Mouse (Mus musculus): ENCODE measurements at regions not wholly inside any gene's neighbourhood (a gene's known extent, or its start where the extent isn't known, plus 50 kb on each side); places are given as distances from the start of the nearest gene placed in this dataset.

GRCm38 (mm10) chr4:81762592-81763229, 320.1 kb upstream of the Mpdz start:
- H3K79me2 ChIP-seq (replicated peaks; ENCODE audit: control insufficient read depth, insufficient read depth, low read length): no peaks in the 10 kb centered on the region
- 52% methylated on average over 11 of the region's 11 CpGs for WGBS
- intact Hi-C loops (cut with DNase I): loop anchor here (5.0 kb wide), 1 partner anchor 180 kb away; no protein-coding TSS in a partner anchor
- no peaks in the 10 kb centered on the region for H3K27me3 ChIP-seq (ENCODE audit: control insufficient read depth, insufficient read depth, low read length)
- H3K4me1 ChIP-seq (ENCODE audit: control insufficient read depth, insufficient read depth, low read length): peaks cover 3% of the 10 kb centered on the region
- no peak for DNase-seq
- H3K9ac ChIP-seq (ENCODE audit: low read depth, low read length): no peak overlapping the region; the same call in 1 of the 2 replicates
- peak overlapping the region; percentile 53 for H3K27ac ChIP-seq
- no peak overlapping the region for H3K4me3 ChIP-seq
- TF ChIP-seq EP300 (IDR thresholded peaks at IDR 0.05; ENCODE audit: insufficient read depth, low read depth, low read length) (no peak), POLR2A (IDR thresholded peaks at IDR 0.05; ENCODE audit: insufficient read depth, low read depth, low read length) (no peak), CTCF (IDR thresholded peaks at IDR 0.05) (no peak)
- H3K36me3 ChIP-seq (ENCODE audit: control insufficient read depth, insufficient read depth, low read length): no peaks in the 10 kb centered on the region

DNA sequence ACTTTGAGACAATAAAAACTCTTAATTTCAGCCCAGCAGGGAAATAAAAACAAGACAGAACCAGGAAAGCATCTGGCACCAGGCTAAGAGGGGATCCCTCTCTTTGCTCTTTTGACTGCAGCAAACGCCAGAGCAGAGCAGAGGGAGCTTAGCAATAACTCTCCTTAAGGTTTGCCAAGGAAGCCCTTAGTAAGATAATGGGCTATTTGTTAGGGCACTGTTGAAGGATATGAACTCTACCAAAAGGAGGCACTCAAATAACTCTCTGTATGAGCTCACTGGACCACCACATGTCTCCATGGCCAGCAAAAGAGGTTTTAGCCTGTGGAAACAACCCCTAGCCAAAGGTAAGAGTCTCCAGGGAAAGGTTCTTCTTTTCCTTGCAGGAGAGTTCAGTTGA, 315.3 kb upstream of the Mpdz start:
- Histone ChIP-seq H3K27ac (no peak overlapping the region), H3K4me1 (ENCODE audit: control insufficient read depth, insufficient read depth, low read length) (no peaks in the 10 kb centered on the region; the same call in 1 of the 2 replicates), H3K79me2 (replicated peaks; ENCODE audit: control insufficient read depth, insufficient read depth, low read length) (no peaks in the 10 kb centered on the region), H3K4me3 (no peak overlapping the region), H3K9ac (ENCODE audit: low read depth, low read length) (no peak overlapping the region), H3K27me3 (ENCODE audit: control insufficient read depth, insufficient read depth, low read length) (no peaks in the 10 kb centered on the region), H3K36me3 (ENCODE audit: control insufficient read depth, insufficient read depth, low read length) (no peaks in the 10 kb centered on the region)
- TF ChIP-seq CTCF (IDR thresholded peaks at IDR 0.05): no peak
- no peak for TF ChIP-seq EP300 (IDR thresholded peaks at IDR 0.05; ENCODE audit: insufficient read depth, low read depth, low read length)
- TF ChIP-seq POLR2A (IDR thresholded peaks at IDR 0.05; ENCODE audit: insufficient read depth, low read depth, low read length): no peak
- intact Hi-C loops (cut with DNase I): no loop called here
- no peak for DNase-seq
- 58% methylated on average over 1 of the region's 1 CpGs for WGBS

GRCm38 (mm10) chr4:81744629-81745509, 302.3 kb upstream of the Mpdz start:
- no peaks in the 10 kb centered on the region for H3K36me3 ChIP-seq (ENCODE audit: control insufficient read depth, insufficient read depth, low read length)
- TF ChIP-seq CTCF (IDR thresholded peaks at IDR 0.05) (no peak), POLR2A (IDR thresholded peaks at IDR 0.05; ENCODE audit: insufficient read depth, low read depth, low read length) (no peak), EP300 (IDR thresholded peaks at IDR 0.05; ENCODE audit: insufficient read depth, low read depth, low read length) (no peak)
- peak overlapping the region; percentile 54 for H3K9ac ChIP-seq (ENCODE audit: low read depth, low read length)
- no peaks in the 10 kb centered on the region for H3K79me2 ChIP-seq (replicated peaks; ENCODE audit: control insufficient read depth, insufficient read depth, low read length)
- intact Hi-C loops (cut with DNase I): loop anchor here (10.0 kb wide), 3 partner anchors 100 to 790 kb away; no protein-coding TSS in a partner anchor
- peak; percentile 36 to 41 for DNase-seq
- H3K4me3 ChIP-seq: peak overlapping the region; percentile 7; the same call in 1 of the 2 replicates
- H3K27ac ChIP-seq: peak overlapping the region; percentile 64
- WGBS: 31% methylated on average over 18 of the region's 18 CpGs
- H3K4me1 ChIP-seq (ENCODE audit: control insufficient read depth, insufficient read depth, low read length): peaks cover 12% of the 10 kb centered on the region
- no peaks in the 10 kb centered on the region for H3K27me3 ChIP-seq (ENCODE audit: control insufficient read depth, insufficient read depth, low read length)

- H3K4me1 ChIP-seq (ENCODE audit: control insufficient read depth, insufficient read depth, low read length): peaks cover 12% of the 10 kb centered on the region
Measured at GRCm38 (mm10) chr4:81743978-81744628, 301.5 kb upstream of the Mpdz start.

GRCm38 (mm10) chr4:81742536-81743459, 300.2 kb upstream of the Mpdz start:
- Histone ChIP-seq H3K4me1 (ENCODE audit: control insufficient read depth, insufficient read depth, low read length) (peaks cover 12% of the 10 kb centered on the region), H3K9ac (ENCODE audit: low read depth, low read length) (no peak overlapping the region), H3K36me3 (ENCODE audit: control insufficient read depth, insufficient read depth, low read length) (no peaks in the 10 kb centered on the region), H3K27ac (peak overlapping the region; percentile 42), H3K4me3 (no peak overlapping the region), H3K79me2 (replicated peaks; ENCODE audit: control insufficient read depth, insufficient read depth, low read length) (no peaks in the 10 kb centered on the region), H3K27me3 (ENCODE audit: control insufficient read depth, insufficient read depth, low read length) (no peaks in the 10 kb centered on the region)
- peak in 1 of 2 experiments; percentile 12 for DNase-seq
- no peak for TF ChIP-seq EP300 (IDR thresholded peaks at IDR 0.05; ENCODE audit: insufficient read depth, low read depth, low read length)
- TF ChIP-seq CTCF (IDR thresholded peaks at IDR 0.05): no peak
- no peak for TF ChIP-seq POLR2A (IDR thresholded peaks at IDR 0.05; ENCODE audit: insufficient read depth, low read depth, low read length)
- intact Hi-C loops (cut with DNase I): loop anchor here (10.0 kb wide), 3 partner anchors 102 to 792 kb away; no protein-coding TSS in a partner anchor
- 50% methylated on average over 4 of the region's 4 CpGs for WGBS

More at GRCm38 (mm10) chr4:81743978-81744628, 301.5 kb upstream of the Mpdz start:
- no peak overlapping the region for H3K4me3 ChIP-seq
- DNase-seq: peak; percentile 13 to 36
- H3K36me3 ChIP-seq (ENCODE audit: control insufficient read depth, insufficient read depth, low read length): no peaks in the 10 kb centered on the region
- H3K27ac ChIP-seq: peak overlapping the region; percentile 64
- 54% methylated on average over 8 of the region's 8 CpGs for WGBS
- intact Hi-C loops (cut with DNase I): loop anchor here (10.0 kb wide), 3 partner anchors 101 to 791 kb away; no protein-coding TSS in a partner anchor
- no peak for TF ChIP-seq EP300 (IDR thresholded peaks at IDR 0.05; ENCODE audit: insufficient read depth, low read depth, low read length)
- no peak for TF ChIP-seq CTCF (IDR thresholded peaks at IDR 0.05)
- no peak for TF ChIP-seq POLR2A (IDR thresholded peaks at IDR 0.05; ENCODE audit: insufficient read depth, low read depth, low read length)
- H3K9ac ChIP-seq (ENCODE audit: low read depth, low read length): no peak overlapping the region
- H3K27me3 ChIP-seq (ENCODE audit: control insufficient read depth, insufficient read depth, low read length): no peaks in the 10 kb centered on the region
- H3K79me2 ChIP-seq (replicated peaks; ENCODE audit: control insufficient read depth, insufficient read depth, low read length): no peaks in the 10 kb centered on the region
